Mouse (Mus musculus): ENCODE results near the gene Pole2.

DNA sequence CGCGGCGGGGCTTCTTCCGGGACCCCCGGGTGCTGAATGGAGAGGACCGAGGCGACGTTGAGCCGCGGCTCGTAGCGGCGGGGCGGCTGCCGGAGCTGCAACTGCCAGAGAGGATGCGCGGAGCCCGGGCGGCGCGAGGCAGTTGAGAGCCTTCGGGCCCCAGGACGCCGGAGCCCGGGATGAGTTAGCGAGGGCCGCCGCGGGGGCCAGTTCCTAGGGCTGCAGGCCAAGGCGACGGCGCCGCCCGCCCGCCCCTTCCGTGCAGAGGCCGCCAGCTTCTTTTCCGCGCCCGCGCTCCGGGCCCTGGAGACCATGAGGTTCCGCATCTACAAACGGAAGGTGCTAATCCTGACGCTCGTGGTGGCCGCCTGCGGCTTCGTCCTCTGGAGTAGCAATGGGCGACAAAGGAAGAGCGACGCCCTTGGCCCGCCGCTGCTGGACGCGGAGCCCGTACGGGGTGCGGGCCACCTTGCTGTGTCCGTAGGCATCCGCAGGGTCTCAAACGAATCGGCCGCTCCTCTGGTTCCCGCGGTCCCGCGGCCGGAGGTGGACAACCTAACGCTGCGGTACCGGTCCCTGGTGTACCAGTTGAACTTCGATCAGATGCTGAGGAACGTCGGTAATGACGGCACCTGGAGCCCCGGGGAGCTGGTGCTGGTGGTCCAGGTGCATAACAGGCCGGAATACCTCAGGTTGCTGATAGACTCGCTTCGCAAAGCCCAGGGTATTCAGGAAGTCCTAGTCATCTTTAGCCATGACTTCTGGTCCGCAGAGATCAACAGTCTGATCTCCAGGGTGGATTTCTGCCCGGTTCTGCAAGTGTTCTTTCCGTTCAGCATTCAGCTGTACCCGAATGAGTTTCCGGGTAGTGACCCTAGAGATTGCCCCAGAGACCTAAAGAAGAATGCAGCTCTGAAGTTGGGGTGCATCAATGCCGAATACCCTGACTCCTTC, 43.4 kb downstream of the Pole2 start:
- no peak for TF ChIP-seq CTCF (IDR thresholded peaks at IDR 0.05; ENCODE audit: control insufficient read depth, insufficient read depth, insufficient replicate concordance, low read depth, low read length)
- 0 out of 2 replicates have a peak, but pooled peaks have one; percentile 25 for TF ChIP-seq POLR2A (IDR thresholded peaks at IDR 0.05; ENCODE audit: control insufficient read depth, low read depth, low read length)

Data from testis, adult 2 months (tissue).